8 mouse cellular contexts compared by ENCODE assay signal in the genomic region with DNA sequence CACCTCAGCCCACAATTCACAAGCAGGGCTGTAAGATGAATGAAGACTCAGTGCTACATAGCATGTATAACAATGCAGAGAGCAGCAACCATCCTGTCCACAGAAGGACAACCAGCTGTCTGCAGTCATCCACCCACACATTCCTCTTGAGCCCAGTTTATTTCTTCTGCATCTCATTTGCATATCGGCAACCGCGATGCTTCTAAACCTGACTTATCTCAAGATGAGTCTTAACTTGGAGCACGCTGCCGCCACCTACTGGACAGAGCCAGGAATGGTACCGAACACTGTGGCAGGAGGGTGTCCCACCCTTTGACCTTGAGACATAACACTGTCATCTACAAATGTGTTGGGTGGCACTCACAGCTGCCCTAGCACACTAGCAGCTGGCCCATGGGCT. TPM values are rescaled to one million over a fixed set of nuclear protein-coding genes. Genes with fewer than 3 reads are reported as not detected.
DNase-seq lines count a peak whose midpoint lies in the region; ATAC-seq and TF ChIP-seq lines count a peak whose summit lies in the region.

No protein-coding gene starts in this region.

- peaks cover 13% of the 10 kb centered on the region; the same call in 1 of the 2 replicates for H3K27me3 ChIP-seq in kidney, embryonic 14.5 days (ENCODE audit: control insufficient read depth, insufficient read depth, low read length)
- peaks cover 7% of the 10 kb centered on the region; the same call in 1 of the 2 replicates for H3K27me3 ChIP-seq in lung, postnatal 0 days (replicated peaks; ENCODE audit: insufficient read depth, low read length)
- H3K27me3 ChIP-seq in splenic B cell, adult 2 months (ENCODE audit: control insufficient read depth, insufficient read depth, low read length, poor library complexity, severe bottlenecking) = no peaks in the 10 kb centered on the region

- no peak overlapping the region for H3K27ac ChIP-seq in kidney, embryonic 14.5 days (ENCODE audit: low read depth, low read length)
- H3K27ac ChIP-seq in lung, postnatal 0 days (ENCODE audit: low read length) = no peak overlapping the region

- peak; percentile 10 for DNase-seq in adrenal gland, adult 2 months
- no peak for DNase-seq in adrenal gland, postnatal 4 days (ENCODE audit: low spot score in 2 of 2)
- DNase-seq in kidney, postnatal 4 days = peak; percentile 32 to 36
- peak; percentile 64 for DNase-seq in brain, adult 2 months (ENCODE audit: low read depth, low spot score)
- DNase-seq in heart, postnatal 10 days = peak; percentile 12 to 22
- DNase-seq in lung, postnatal 0 days (ENCODE audit: low spot score) = peak; percentile 6
- DNase-seq in splenic B cell, adult 2 months (ENCODE audit: low read depth, low spot score) = peak; percentile 70

- 42% methylated on average over 6 of the region's 6 CpGs for WGBS in kidney, embryonic 14.5 days
- 29% methylated on average over 6 of the region's 6 CpGs for WGBS in lung, postnatal 0 days

- H3K4me2 ChIP-seq in kidney, embryonic 14.5 days (replicated peaks; ENCODE audit: low read depth, low read length) = no peak overlapping the region
- H3K4me2 ChIP-seq in lung, postnatal 0 days (replicated peaks; ENCODE audit: low read depth, low read length) = no peak overlapping the region

- no peak for ATAC-seq in kidney, embryonic 14.5 days (ENCODE audit: low FRiP score, low TSS enrichment)
- ATAC-seq in lung, postnatal 0 days = no peak

- no peaks in the 10 kb centered on the region for H3K9me3 ChIP-seq in kidney, embryonic 14.5 days (ENCODE audit: control insufficient read depth, low read length)
- no peaks in the 10 kb centered on the region for H3K9me3 ChIP-seq in lung, postnatal 0 days (ENCODE audit: low read length)

- peak; percentile 68 for TF ChIP-seq CTCF in lung, postnatal 0 days (IDR thresholded peaks at IDR 0.05)

- intact Hi-C loops in heart, postnatal 10 days (cut with DNase I) = no loop called here

- H3K4me3 ChIP-seq in kidney, embryonic 14.5 days (ENCODE audit: low read length) = no peak overlapping the region
- H3K4me3 ChIP-seq in lung, postnatal 0 days (ENCODE audit: low read depth, low read length) = no peak overlapping the region

- no peak overlapping the region for H3K9ac ChIP-seq in kidney, embryonic 14.5 days (ENCODE audit: low read depth, low read length)
- no peak overlapping the region for H3K9ac ChIP-seq in lung, postnatal 0 days (replicated peaks; ENCODE audit: low read depth)

- 0 out of 2 replicates have a peak, but pooled peaks cover 9% of the 10 kb centered on the region for H3K4me1 ChIP-seq in kidney, embryonic 14.5 days (ENCODE audit: control insufficient read depth, insufficient read depth, low read length)
- 0 out of 2 replicates have a peak, but pooled peaks cover 4% of the 10 kb centered on the region for H3K4me1 ChIP-seq in lung, postnatal 0 days (ENCODE audit: insufficient read depth, low read depth, low read length)

- H3K36me3 ChIP-seq in kidney, embryonic 14.5 days (ENCODE audit: control insufficient read depth, insufficient read depth, low read length) = no peaks in the 10 kb centered on the region
- H3K36me3 ChIP-seq in lung, postnatal 0 days (ENCODE audit: insufficient read depth, low read length) = no peaks in the 10 kb centered on the region
- no peaks in the 10 kb centered on the region for H3K36me3 ChIP-seq in splenic B cell, adult 2 months (ENCODE audit: control insufficient read depth, insufficient read depth, low read length, poor library complexity, severe bottlenecking)

- TF ChIP-seq EP300 in lung, postnatal 0 days (IDR thresholded peaks at IDR 0.05) = no peak

RNA-seq across cellular contexts. Expression of gene Trim58, which starts 3.1 kb away (rescaled TPM):
- total RNA-seq in adrenal gland, adult 2 months (2021) = not detected
- polyA plus RNA-seq in adrenal gland, adult 2 months (2012; rRNA removed) = not detected in 2 replicates
- total RNA-seq in adrenal gland, postnatal 4 days (2021) = 1 to 10 TPM in 1 of 2 experiments, under 1 TPM in 1; 0.90 to 1.8 TPM
- polyA plus RNA-seq in kidney, embryonic 14.5 days (2014; fragmentation: Nextera tagmentation; extraction: Ambion mirVana) = not detected in 2 replicates
- total RNA-seq in heart, postnatal 10 days (2021) = under 1 TPM in 1 of 2 experiments, not detected in 1; 0.12 TPM
- polyA plus RNA-seq in lung, postnatal 0 days (2015; fragmentation: Nextera tagmentation; extraction: Ambion mirVana) = 0.08 and 0.20 TPM in 2 replicates

RNA-seq across cellular contexts. Expression of gene Olfr323, which starts 13.0 kb away (rescaled TPM):
- not detected for total RNA-seq in adrenal gland, adult 2 months (2021)
- polyA plus RNA-seq in adrenal gland, adult 2 months (2012; rRNA removed) = not detected in 2 replicates
- total RNA-seq in adrenal gland, postnatal 4 days (2021) = not detected
- not detected in 2 replicates for polyA plus RNA-seq in kidney, embryonic 14.5 days (2014; fragmentation: Nextera tagmentation; extraction: Ambion mirVana)
- not detected for total RNA-seq in heart, postnatal 10 days (2021)
- not detected in 2 replicates for polyA plus RNA-seq in lung, postnatal 0 days (2015; fragmentation: Nextera tagmentation; extraction: Ambion mirVana)

RNA-seq across cellular contexts. Expression of gene Olfr322, which starts 15.2 kb away (rescaled TPM):
- total RNA-seq in adrenal gland, adult 2 months (2021) = not detected
- polyA plus RNA-seq in adrenal gland, adult 2 months (2012; rRNA removed) = not detected in 2 replicates
- total RNA-seq in adrenal gland, postnatal 4 days (2021) = not detected
- polyA plus RNA-seq in kidney, embryonic 14.5 days (2014; fragmentation: Nextera tagmentation; extraction: Ambion mirVana) = 0.07 TPM in 1 of 2 replicates, not detected in the other
- not detected for total RNA-seq in heart, postnatal 10 days (2021)
- not detected in 2 replicates for polyA plus RNA-seq in lung, postnatal 0 days (2015; fragmentation: Nextera tagmentation; extraction: Ambion mirVana)

RNA-seq across cellular contexts. Expression of gene 2210407C18Rik, which starts 27.5 kb away (rescaled TPM):
- total RNA-seq in adrenal gland, adult 2 months (2021) = not detected
- polyA plus RNA-seq in adrenal gland, adult 2 months (2012; rRNA removed) = 0.17 TPM in 1 of 2 replicates, not detected in the other
- total RNA-seq in adrenal gland, postnatal 4 days (2021) = not detected
- polyA plus RNA-seq in kidney, embryonic 14.5 days (2014; fragmentation: Nextera tagmentation; extraction: Ambion mirVana) = not detected in 2 replicates
- total RNA-seq in heart, postnatal 10 days (2021) = under 1 TPM; 0.52 to 0.79 TPM
- polyA plus RNA-seq in lung, postnatal 0 days (2015; fragmentation: Nextera tagmentation; extraction: Ambion mirVana) = not detected in 2 replicates

RNA-seq across cellular contexts. Expression of gene Olfr320, which starts 37.5 kb away (rescaled TPM):
- total RNA-seq in adrenal gland, adult 2 months (2021) = not detected
- not detected in 2 replicates for polyA plus RNA-seq in adrenal gland, adult 2 months (2012; rRNA removed)
- not detected for total RNA-seq in adrenal gland, postnatal 4 days (2021)
- not detected in 2 replicates for polyA plus RNA-seq in kidney, embryonic 14.5 days (2014; fragmentation: Nextera tagmentation; extraction: Ambion mirVana)
- not detected for total RNA-seq in heart, postnatal 10 days (2021)
- polyA plus RNA-seq in lung, postnatal 0 days (2015; fragmentation: Nextera tagmentation; extraction: Ambion mirVana) = not detected in 2 replicates

Comparison
In these comparisons a context has a peak if more than half of its experiments do, and no peak if none do; other contexts are left out.
1. DNase-seq: peak in adrenal gland, adult 2 months (single experiment), kidney, postnatal 4 days (2 of 2), brain, adult 2 months (single experiment), heart, postnatal 10 days (2 of 2), lung, postnatal 0 days (single experiment) and splenic B cell, adult 2 months (single experiment); none in adrenal gland, postnatal 4 days (0 of 2).